Mouse (Mus musculus): ENCODE results near the gene Bcs1l. TPM values are rescaled to one million over a fixed set of nuclear protein-coding genes. Genes with fewer than 3 reads are reported as not detected.

The Bcs1l gene
- 24.2 TPM in 2 replicates for polyA plus RNA-seq (2015; fragmentation: Nextera tagmentation; extraction: Ambion mirVana)

GRCm38 (mm10) chr1:74587773-74588445 is at the start of gene Bcs1l, which contains the start of gene Zfp142:
TSS of gene Bcs1l (plus strand) at chr1:74588289.
TSS of gene Zfp142 (minus strand) at chr1:74588246.
- H3K4me2 ChIP-seq: peak within 1 kb of the TSS; percentile 83
- H3K27ac ChIP-seq: peak within 1 kb of the TSS; percentile 85
- WGBS: under 1% methylated on average over 48 of the region's 48 CpGs
- no peaks in the 10 kb centered on the region for H3K27me3 ChIP-seq (replicated peaks)
- H3K4me3 ChIP-seq: peak within 1 kb of the TSS; percentile 81
- H3K4me1 ChIP-seq: peaks cover 30% of the 10 kb centered on the region
- no peaks in the 10 kb centered on the region for H3K9me3 ChIP-seq
- H3K36me3 ChIP-seq (replicated peaks): 0 out of 2 replicates have a peak, but pooled peaks cover 16% of the 10 kb centered on the region
- peak; percentile 99 for ATAC-seq (replicated peaks)
- peak within 1 kb of the TSS; percentile 83 for H3K9ac ChIP-seq

DNA sequence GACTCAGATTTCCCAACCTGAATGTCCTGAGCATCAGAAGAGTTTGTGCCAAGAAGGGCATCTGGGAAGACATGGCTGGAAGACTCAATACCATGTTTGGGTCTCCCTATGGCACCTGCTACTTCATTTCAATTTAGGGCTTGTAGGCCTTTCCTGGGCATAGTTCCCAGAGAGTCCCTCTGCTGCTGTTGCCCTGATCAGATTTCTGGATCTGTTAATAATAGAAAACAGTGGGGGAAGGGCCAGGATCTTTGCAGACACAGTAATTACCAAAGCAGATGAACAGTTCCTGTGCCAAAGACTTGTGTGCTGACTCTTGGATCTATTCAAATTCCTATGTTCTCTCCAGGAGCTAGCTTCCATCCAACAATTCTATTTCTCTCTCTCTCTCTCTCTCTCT is 49.4 kb upstream of the Bcs1l start:
- no peak for ATAC-seq (replicated peaks)
- Histone ChIP-seq H3K36me3 (replicated peaks) (no peaks in the 10 kb centered on the region), H3K9ac (no peak overlapping the region), H3K4me2 (no peak overlapping the region), H3K9me3 (no peaks in the 10 kb centered on the region), H3K4me3 (no peak overlapping the region), H3K27ac (no peak overlapping the region), H3K27me3 (replicated peaks) (no peaks in the 10 kb centered on the region), H3K4me1 (peaks cover 11% of the 10 kb centered on the region; the same call in 1 of the 2 replicates)

DNA sequence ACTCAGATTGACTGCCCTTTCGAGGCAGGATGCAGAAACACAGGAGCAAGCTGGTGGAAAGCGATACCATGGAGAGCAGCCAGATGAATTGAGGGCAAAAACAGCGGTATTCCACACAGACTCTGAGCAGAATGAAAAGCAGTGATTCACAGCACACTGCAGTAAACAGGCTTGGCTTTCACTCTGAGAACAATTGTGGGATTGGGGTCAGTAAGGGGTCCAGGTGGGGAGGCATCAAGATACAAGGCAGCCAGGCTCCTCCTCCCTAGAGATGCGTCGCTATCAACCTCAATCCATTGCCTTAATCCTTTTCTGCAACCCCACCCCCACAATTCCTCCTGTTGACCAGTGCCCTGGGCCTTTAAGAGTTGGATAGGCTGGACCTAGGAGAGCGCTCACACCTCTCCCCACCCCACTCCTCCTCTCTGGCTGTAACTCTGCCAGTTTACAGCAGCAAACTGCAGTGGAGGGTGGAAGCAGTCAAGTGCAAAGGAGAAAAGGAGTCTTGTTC is 45.6 kb upstream of the Bcs1l start, which contains the start of gene Plcd4:
Gene Plcd4, plus strand, starts transcription at position 438 of the 511 bp plus-strand sequence.
- no peaks in the 10 kb centered on the region for H3K36me3 ChIP-seq (replicated peaks)
- H3K4me3 ChIP-seq: 0 out of 2 replicates have a peak within 1 kb of the TSS, but pooled peaks have one; percentile 2
- peak within 1 kb of the TSS; percentile 27 for H3K4me2 ChIP-seq
- 4% methylated on average over 6 of the region's 6 CpGs for WGBS
- peak within 1 kb of the TSS; percentile 31; the same call in 1 of the 2 replicates for H3K27ac ChIP-seq
- no peak within 1 kb of the TSS for H3K9ac ChIP-seq
- H3K9me3 ChIP-seq: no peaks in the 10 kb centered on the region
- peaks cover 11% of the 10 kb centered on the region; the same call in 1 of the 2 replicates for H3K4me1 ChIP-seq
- no peaks in the 10 kb centered on the region for H3K27me3 ChIP-seq (replicated peaks)
- ATAC-seq (replicated peaks): peak; percentile 70

DNA sequence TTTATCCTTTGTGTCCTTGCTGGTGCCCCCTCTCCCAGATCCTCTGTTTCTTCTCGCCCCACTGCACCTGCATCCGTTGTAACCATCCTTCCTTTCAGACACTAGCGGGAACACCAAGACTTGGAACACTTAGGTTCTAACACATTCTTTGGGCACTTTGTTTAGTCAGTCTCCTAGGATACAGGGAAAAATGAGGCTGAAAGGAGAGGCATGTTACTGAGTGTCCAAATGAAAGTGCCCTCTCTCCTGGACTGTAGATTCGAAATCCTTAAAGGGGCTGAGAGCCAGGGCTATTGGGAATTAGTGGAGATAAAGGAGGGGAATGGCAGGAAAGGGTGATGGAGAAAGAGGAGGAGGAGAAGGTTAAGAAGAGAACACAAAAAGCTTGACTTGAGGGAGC is 43.9 kb upstream of the Bcs1l start, which contains the start of gene Usp37:
Gene Usp37, minus strand, starts transcription at position 101 of the 400 bp plus-strand sequence.
- Histone ChIP-seq H3K4me1 (peaks cover 11% of the 10 kb centered on the region; the same call in 1 of the 2 replicates), H3K9me3 (no peaks in the 10 kb centered on the region), H3K27ac (no peak within 1 kb of the TSS; the same call in 1 of the 2 replicates), H3K36me3 (replicated peaks) (no peaks in the 10 kb centered on the region), H3K4me2 (peak within 1 kb of the TSS; percentile 27; the same call in 1 of the 2 replicates), H3K9ac (no peak within 1 kb of the TSS), H3K27me3 (replicated peaks) (no peaks in the 10 kb centered on the region), H3K4me3 (0 out of 2 replicates have a peak within 1 kb of the TSS, but pooled peaks have one; percentile 2)
- WGBS: 25% methylated on average over 4 of the region's 4 CpGs
- no peak for ATAC-seq (replicated peaks)

GRCm38 (mm10) chr1:74559061-74559460 is 29.0 kb upstream of the Bcs1l start:
- no peaks in the 10 kb centered on the region for H3K27me3 ChIP-seq (replicated peaks)
- H3K36me3 ChIP-seq (replicated peaks): no peaks in the 10 kb centered on the region
- no peak overlapping the region for H3K9ac ChIP-seq
- H3K27ac ChIP-seq: no peak overlapping the region
- H3K4me3 ChIP-seq: no peak overlapping the region
- H3K4me2 ChIP-seq: no peak overlapping the region
- H3K4me1 ChIP-seq: no peaks in the 10 kb centered on the region
- no peak for ATAC-seq (replicated peaks)
- no peaks in the 10 kb centered on the region for H3K9me3 ChIP-seq
- WGBS: 89% methylated on average over 5 of the region's 5 CpGs

GRCm38 (mm10) chr1:74565834-74566233 is 22.3 kb upstream of the Bcs1l start:
- peaks cover 46% of the 10 kb centered on the region for H3K36me3 ChIP-seq (replicated peaks)

DNA sequence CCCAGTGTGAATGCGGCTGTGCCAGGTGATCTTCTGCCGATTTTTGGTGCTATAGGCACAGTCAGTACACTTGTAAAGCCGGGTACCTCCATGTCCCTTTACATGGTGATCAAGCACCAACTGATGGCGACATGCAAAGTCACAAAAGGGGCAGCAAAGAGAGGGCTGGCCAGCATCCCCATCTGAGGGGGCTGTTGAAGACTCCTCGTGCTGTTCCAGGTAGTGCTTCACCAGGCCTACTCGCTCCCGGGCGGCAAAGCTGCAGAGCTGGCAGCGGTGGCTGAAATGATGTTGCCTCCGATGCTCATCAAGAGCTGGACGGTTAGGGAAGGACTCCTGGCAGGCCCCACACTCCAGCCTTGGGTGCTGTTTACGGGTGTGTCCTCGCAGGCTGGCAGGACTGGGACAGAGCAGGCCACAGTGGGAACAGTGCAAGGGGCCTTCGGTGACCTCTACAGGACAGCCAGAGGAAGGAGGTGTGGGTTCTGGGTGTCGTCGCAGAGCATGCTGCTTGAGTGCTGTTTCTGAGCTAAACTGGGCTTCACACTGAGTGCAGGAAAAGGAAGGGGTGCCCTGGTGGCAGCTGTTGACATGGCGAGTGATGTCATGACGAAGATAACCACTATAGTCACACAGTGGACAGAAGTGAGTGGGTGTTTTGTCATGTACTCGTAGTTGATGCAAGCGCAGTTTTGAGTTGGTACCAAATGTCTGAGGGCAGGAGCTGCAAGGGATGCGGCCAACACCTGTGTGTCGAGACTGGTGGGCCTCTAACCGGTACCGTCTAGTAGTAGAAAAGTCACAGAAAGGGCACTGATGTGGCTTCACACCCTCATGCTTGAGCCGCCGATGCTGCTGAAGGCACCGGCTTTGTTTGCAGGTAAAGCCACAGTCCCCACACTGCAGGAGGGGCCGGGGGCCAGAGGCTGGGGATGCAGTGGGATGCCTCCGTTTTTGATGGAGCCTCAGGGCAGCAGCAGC is 18.1 kb upstream of the Bcs1l start:
- H3K4me1 ChIP-seq: no peaks in the 10 kb centered on the region
- H3K36me3 ChIP-seq (replicated peaks): peaks cover 76% of the 10 kb centered on the region
- ATAC-seq (replicated peaks): no peak
- no peaks in the 10 kb centered on the region for H3K27me3 ChIP-seq (replicated peaks)
- H3K4me3 ChIP-seq: no peak overlapping the region
- H3K4me2 ChIP-seq: no peak overlapping the region
- 93% methylated on average over 29 of the region's 29 CpGs for WGBS
- H3K9me3 ChIP-seq: no peaks in the 10 kb centered on the region
- no peak overlapping the region for H3K9ac ChIP-seq
- H3K27ac ChIP-seq: no peak overlapping the region

More at GRCm38 (mm10) chr1:74565834-74566233, 22.3 kb upstream of the Bcs1l start:
- H3K9me3 ChIP-seq: no peaks in the 10 kb centered on the region
- H3K27ac ChIP-seq: no peak overlapping the region
- 57% methylated on average over 6 of the region's 6 CpGs for WGBS
- H3K4me3 ChIP-seq: no peak overlapping the region
- H3K27me3 ChIP-seq (replicated peaks): no peaks in the 10 kb centered on the region
- no peaks in the 10 kb centered on the region for H3K4me1 ChIP-seq
- H3K4me2 ChIP-seq: no peak overlapping the region
- H3K9ac ChIP-seq: no peak overlapping the region
- ATAC-seq (replicated peaks): no peak

- H3K4me2 ChIP-seq: no peak overlapping the region
- peaks cover 25% of the 10 kb centered on the region for H3K36me3 ChIP-seq (replicated peaks)
- no peak for ATAC-seq (replicated peaks)
- H3K9ac ChIP-seq: no peak overlapping the region
- H3K27me3 ChIP-seq (replicated peaks): no peaks in the 10 kb centered on the region
- no peak overlapping the region for H3K27ac ChIP-seq
- H3K4me3 ChIP-seq: no peak overlapping the region
- 75% methylated on average over 3 of the region's 3 CpGs for WGBS
- H3K9me3 ChIP-seq: no peaks in the 10 kb centered on the region
- peaks cover 18% of the 10 kb centered on the region for H3K4me1 ChIP-seq
Measured at GRCm38 (mm10) chr1:74582621-74583020, 5.5 kb upstream of the Bcs1l start.

- no peak overlapping the region for H3K9ac ChIP-seq
Measured at GRCm38 (mm10) chr1:74584616-74585398, 3.3 kb upstream of the Bcs1l start.

DNA sequence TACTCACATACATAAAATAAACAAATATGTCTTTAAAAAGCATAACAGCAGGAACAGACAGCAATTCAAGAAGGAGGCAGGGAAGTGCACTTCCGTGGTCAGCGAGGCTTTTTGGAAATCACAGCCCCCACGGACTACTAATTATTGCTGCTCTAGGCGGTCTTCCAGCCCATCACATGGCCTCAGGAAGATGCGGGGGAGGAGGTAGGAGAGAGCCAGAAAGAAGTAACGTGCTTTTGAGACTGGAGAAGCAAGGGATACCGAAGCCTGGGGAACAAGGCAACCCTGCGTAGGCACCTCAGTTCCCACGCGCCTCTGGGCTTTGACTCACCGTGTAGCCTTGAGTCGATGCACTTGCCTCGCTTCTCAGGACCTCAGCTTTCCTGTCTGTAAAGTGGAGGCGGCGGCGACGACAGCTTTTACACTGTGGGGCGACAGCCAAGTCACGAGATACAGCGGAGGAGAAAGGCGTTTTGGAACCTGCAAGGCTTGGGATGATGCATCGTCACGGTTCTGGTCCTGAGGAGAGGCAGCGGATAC is 786 bp upstream of the Bcs1l start:
- H3K9ac ChIP-seq: peak overlapping the region; percentile 70
- H3K27me3 ChIP-seq (replicated peaks): no peaks in the 10 kb centered on the region
- peaks cover 30% of the 10 kb centered on the region for H3K4me1 ChIP-seq
- peaks cover 14% of the 10 kb centered on the region; the same call in 1 of the 2 replicates for H3K36me3 ChIP-seq (replicated peaks)
- no peaks in the 10 kb centered on the region for H3K9me3 ChIP-seq
- peak overlapping the region; percentile 81 for H3K4me3 ChIP-seq
- peak overlapping the region; percentile 83 for H3K4me2 ChIP-seq
- ATAC-seq (replicated peaks): no peak
- peak overlapping the region; percentile 85 for H3K27ac ChIP-seq
- under 1% methylated on average over 24 of the region's 24 CpGs for WGBS

More at GRCm38 (mm10) chr1:74584616-74585398, 3.3 kb upstream of the Bcs1l start:
- H3K36me3 ChIP-seq (replicated peaks): peaks cover 6% of the 10 kb centered on the region; the same call in 1 of the 2 replicates
- H3K27me3 ChIP-seq (replicated peaks): no peaks in the 10 kb centered on the region
- H3K27ac ChIP-seq: no peak overlapping the region
- H3K4me1 ChIP-seq: peaks cover 30% of the 10 kb centered on the region
- H3K4me3 ChIP-seq: no peak overlapping the region
- no peak for ATAC-seq (replicated peaks)
- H3K9me3 ChIP-seq: no peaks in the 10 kb centered on the region
- no peak overlapping the region for H3K4me2 ChIP-seq
- 96% methylated on average over 3 of the region's 3 CpGs for WGBS

GRCm38 (mm10) chr1:74594434-74594833 is 6.3 kb downstream of the Bcs1l start:
- Histone ChIP-seq H3K4me3 (no peak overlapping the region), H3K36me3 (replicated peaks) (peaks cover 62% of the 10 kb centered on the region), H3K4me2 (no peak overlapping the region), H3K4me1 (peaks cover 3% of the 10 kb centered on the region), H3K9me3 (no peaks in the 10 kb centered on the region), H3K27me3 (replicated peaks) (no peaks in the 10 kb centered on the region), H3K9ac (no peak overlapping the region), H3K27ac (no peak overlapping the region)
- WGBS: 90% methylated on average over 8 of the region's 8 CpGs
- no peak for ATAC-seq (replicated peaks)

Measured in midbrain, embryonic 15.5 days (tissue).